8 mouse cellular contexts compared by ENCODE assay signal in genomic region chr19:46988231-46989087, GRCm38 (mm10). TPM values are rescaled to one million over a fixed set of nuclear protein-coding genes. Genes with fewer than 3 reads are reported as not detected.
DNase-seq lines count a peak whose midpoint lies in the region; TF ChIP-seq lines count a peak whose summit lies in the region.

No protein-coding gene starts in this region.

- no peaks in the 10 kb centered on the region for H3K9me3 ChIP-seq in E14TG2a.4 (ENCODE audit: low read length)

- TF ChIP-seq CTCF in E14TG2a.4 (conservative IDR thresholded peaks at IDR 0.05; ENCODE audit: low read length), result no peak

- peak; percentile 89 for DNase-seq in R1 (ENCODE audit: low read depth, low spot score)
- DNase-seq in kidney, adult 8-10 months, result peak; percentile 96
- peak; percentile 63 for DNase-seq in lung, postnatal 25 days (ENCODE audit: low spot score)
- peak; percentile 76 to 78 for DNase-seq in urinary bladder, postnatal 36 days (ENCODE audit: low spot score in 2 of 2)
- DNase-seq in layer of hippocampus, adult 11-12 months (ENCODE audit: low spot score), result no peak
- DNase-seq in right cerebral cortex, adult 2 months (ENCODE audit: low spot score in 2 of 2), result no peak
- DNase-seq in heart, postnatal 4 days, result no peak

- no peaks in the 10 kb centered on the region for H3K36me3 ChIP-seq in E14TG2a.4 (ENCODE audit: insufficient read depth, low read length)

- H3K4me1 ChIP-seq in E14TG2a.4 (replicated peaks; ENCODE audit: low read depth, low read length), result peaks cover 85% of the 10 kb centered on the region

- peaks cover 17% of the 10 kb centered on the region for H3K27me3 ChIP-seq in E14TG2a.4 (ENCODE audit: insufficient read depth, low read length)

- H3K4me3 ChIP-seq in E14TG2a.4 (replicated peaks; ENCODE audit: low read length), result peak overlapping the region; percentile 53

RNA-seq across cellular contexts. Expression of gene Ina, which starts 26.0 kb away (rescaled TPM):
- under 1 TPM in 1 of 2 experiments, not detected in 1; 0.16 TPM for total RNA-seq in heart, postnatal 4 days (2021)

RNA-seq across cellular contexts. Expression of gene Nt5c2, which starts 26.5 kb away (rescaled TPM):
- total RNA-seq in heart, postnatal 4 days (2021), result 100 to 1,000 TPM; 147 to 157 TPM

Comparison
In these comparisons a context has a peak if more than half of its experiments do, and no peak if none do; other contexts are left out.
1. DNase-seq: peak in R1 (single experiment), kidney, adult 8-10 months (2 of 2), lung, postnatal 25 days (single experiment) and urinary bladder, postnatal 36 days (2 of 2); none in layer of hippocampus, adult 11-12 months (single experiment), right cerebral cortex, adult 2 months (0 of 2) and heart, postnatal 4 days (single experiment).